Mouse (Mus musculus) small intestine, adult 2 months (tissue): ENCODE measurements around the gene Gm10271.

Experiments used
- CTCF ChIP-seq: fragments of 200-500 bp; IDR thresholded peaks from 2 replicates; pipeline ENCODE4 v1.5.1; 2012; ENCODE audit warnings: low read depth, mild to moderate bottlenecking, control low read depth, inconsistent platforms, low read length, moderate library complexity, mixed read lengths; ENCODE audit not compliant: insufficient replicate concordance, insufficient read length; ENCODE audit errors: extremely low read depth
- POLR2A ChIP-seq: fragments of 200-500 bp; IDR thresholded peaks from 2 replicates; pipeline ENCODE4 v1.6.1; 2012; ENCODE audit warnings: low read depth, mild to moderate bottlenecking, control low read depth, inconsistent platforms, low read length, moderate library complexity

GRCm38 (mm10) chr10:117013689-117014390 lies 41.4 kb upstream of the Gm10271 start:
- TF ChIP-seq CTCF = no peak
- TF ChIP-seq POLR2A = no peak
